Mouse (Mus musculus) gastrocnemius, postnatal 25 days (tissue): Measurements from ENCODE around the gene Tlr9. TPM values are rescaled to one million over a fixed set of nuclear protein-coding genes. Genes with fewer than 3 reads are reported as not detected.

ENCODE experiments used
- DNase-seq: peaks from one replicate; pipeline ENCODE4 v3.0.0; 2022
- microRNA-seq, 2 experiments: library from miRNA; unstranded; fragments of <30 nt; microRNA quantifications; one replicate each; pipeline ENCODE4 v1.2.0; 2021; ENCODE audit warnings: borderline replicate concordance in 2 of 2
- total RNA-seq, 2 experiments: library from RNA; stranded (reverse); gene quantifications; 1 replicate in 1 of 2; 2 replicates in 1 of 2; pipeline ENCODE4 v1.2.3; 2021

Tlr9 gene
- total RNA-seq, 2 experiments from 2014 or later, result 0.21 to 0.33 TPM

DNA sequence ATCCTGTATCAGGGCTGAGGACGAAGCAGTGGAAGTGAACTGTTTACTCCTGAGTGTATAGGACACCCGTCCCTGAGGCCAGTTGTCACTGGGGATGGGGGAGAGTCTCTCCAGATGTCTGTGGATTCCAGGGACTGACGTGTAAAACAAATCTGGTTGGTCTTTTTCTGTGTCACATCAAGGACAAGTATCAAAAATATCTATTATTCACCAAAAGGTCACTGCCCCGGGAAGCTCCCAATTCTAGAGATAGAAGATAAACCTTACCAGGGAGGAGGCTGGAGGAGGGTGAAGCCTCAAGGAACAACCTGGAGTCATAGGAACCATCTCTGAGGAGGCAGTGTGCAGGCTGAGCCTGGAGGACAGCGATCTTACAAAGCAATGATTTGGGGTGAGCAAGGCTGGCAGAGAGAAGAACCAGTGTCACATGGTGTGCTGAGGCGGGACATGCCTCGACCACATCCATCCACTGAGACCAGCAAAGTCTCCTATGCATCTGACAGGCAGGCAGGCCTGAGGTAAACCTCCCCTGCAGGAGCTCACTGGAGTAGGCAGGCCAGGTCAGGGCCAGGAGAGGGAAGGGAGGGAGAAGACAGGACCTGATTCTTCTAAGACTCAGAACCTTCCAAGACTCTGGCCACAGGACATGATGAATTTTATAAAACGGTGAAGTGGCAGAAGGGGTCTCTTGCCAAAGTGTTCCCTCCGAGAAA lies 46.8 kb downstream of the Tlr9 start:
- DNase-seq, result no peak

DNA sequence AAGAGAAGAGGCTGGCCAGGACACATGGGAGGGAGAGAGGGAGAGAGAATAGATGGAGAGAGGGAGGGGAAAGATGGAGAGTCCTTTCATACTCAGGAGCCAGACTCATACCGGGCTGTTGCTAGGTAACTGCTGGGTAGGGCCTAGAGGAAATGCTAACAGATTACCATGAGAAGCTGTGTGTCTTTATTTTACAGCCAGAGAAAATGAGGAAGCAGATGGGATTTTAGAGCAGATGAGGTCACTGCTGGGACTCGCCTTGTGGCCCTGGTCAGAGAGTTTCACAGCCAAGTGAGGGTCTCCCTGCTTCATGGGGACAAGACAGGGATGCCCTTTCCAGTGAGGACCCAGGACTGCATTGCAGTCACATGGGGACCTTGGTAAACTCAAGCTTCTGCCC lies 47.5 kb downstream of the Tlr9 start:
- no peak for DNase-seq

DNA sequence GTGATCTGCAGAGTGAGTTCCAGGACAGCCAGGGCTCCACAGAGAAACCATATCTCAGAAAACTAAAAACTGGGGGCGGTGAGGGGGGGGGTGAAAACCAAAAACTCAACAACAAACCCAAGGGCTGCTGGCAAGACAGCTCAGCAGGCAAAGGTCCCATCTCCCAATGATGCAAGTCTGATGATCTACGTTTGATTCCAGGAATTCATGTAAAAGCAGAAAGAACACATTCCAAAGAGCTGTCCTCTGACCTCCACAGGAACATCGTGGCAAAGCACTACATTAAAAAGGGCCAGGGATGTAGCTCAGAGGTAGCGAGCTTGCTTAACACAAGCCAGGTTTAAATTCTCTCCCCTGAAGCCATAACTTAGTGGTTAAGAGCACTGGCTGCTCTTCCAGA lies 48.3 kb downstream of the Tlr9 start:
- DNase-seq, result no peak

DNA sequence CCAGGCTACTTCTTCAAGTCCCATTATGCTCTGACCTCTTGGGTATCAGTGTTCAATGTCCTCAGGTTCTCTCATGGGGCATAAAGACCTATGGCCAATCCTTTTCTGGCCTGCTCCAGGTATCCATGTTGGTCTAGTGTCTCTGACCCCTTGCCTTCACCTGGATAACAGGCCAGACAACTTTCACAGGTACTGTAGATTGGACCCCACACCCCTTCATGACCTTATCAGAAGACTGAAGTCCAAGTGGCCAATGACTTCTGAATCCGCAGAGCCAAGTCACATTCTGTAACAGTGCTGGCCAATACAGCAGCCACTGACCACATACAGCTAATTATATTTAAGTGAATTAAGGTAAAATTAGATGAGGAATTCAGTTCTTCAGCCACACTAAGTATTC lies 49.9 kb downstream of the Tlr9 start:
- no peak for DNase-seq

DNA sequence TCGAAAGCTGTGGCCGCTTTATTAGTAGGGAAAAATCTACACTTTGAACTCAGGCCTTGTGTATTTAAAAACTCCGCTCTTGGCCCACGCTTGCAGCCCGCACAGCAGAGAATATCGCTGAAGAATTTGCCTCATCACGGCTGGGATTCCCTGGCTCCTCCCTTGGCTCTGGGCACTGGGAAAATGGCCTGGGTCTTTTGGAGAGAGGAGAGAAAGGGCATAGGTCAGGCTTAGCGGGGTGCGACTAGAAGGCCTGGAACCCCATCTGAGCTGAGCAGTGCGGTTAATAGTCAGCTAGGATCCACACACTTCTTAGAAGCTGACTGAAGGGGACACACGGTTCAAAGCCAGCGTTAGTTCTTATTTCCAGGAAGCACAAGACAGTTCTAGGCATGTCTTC lies 50.9 kb downstream of the Tlr9 start:
- no peak for DNase-seq

DNA sequence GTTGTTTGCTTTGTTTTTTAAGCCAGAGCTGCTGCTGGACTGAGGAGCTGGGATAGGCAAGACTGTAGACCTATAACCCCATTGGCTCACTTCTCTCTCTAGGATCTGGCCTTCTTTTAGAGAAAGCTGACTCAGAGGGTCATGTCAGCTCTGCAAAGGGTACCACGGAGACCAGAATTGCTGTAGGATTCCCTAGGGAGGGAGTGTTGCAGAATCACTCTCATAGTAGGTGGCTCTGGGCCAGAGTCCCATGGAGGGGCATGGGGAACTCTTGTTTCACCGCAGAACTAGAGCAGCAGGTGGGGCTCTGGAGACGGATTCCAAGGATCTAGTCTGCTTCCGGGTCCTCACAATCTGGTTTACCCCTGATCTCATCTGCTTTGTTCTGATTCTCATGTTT lies 51.4 kb downstream of the Tlr9 start:
- no peak for DNase-seq

DNA sequence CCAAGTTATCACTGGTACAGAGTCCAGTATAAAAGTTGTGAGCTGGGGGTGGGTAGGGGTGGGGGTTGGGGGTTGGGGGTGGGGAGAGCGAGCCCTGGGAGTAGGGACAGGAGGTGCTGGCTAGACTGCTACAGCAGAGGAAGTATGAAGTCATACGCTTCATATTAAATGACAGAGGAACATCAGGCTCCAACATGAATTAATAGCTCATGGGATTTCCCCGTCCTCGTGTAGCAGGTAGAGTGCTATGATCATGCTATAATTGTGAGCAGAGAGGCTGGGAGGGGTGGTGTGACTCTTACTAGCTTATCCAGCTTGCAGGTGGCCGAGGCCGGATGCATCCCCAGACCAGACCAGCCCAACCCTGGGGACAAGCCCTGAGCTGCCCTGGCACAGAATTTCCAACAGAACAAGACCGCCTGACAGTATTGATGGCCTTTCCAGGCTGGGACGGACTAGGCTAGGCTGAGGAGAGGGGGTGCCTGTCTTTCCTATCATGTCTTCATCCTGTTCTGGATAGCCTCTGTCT lies 52.3 kb downstream of the Tlr9 start:
- DNase-seq, result no peak

DNA sequence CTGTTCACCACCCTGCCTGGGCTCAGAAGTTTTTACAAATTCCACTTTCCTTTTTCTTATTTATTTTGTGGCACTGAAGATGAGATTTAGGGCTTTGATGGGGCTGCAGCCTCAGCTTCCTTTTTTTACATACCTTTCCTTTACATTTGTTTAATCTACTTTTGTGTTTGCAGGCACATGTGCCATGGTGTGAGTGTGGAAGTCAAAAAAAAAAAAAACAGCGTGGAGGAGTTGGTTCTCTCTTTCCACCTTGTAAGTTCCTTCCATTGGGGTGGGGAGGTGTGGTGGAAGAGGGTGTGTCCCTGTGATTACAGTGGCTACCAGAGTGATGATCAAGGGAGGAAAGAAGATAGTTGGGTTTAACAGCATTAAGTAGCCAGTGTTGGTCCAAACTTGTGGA lies 53.4 kb downstream of the Tlr9 start:
- no peak for DNase-seq

Small RNA genes lying within 50 kb of the gene (microRNA-seq; reads per million reads assigned to microRNA genes)
- gene Mirlet7g, result 75,685 to 80,647 reads per million in 2 experiments

Other genes with a start within 250 kb of the Tlr9 start
- gene Col6a4, start 125.8 kb upstream of the Tlr9 start, total RNA-seq, result not detected
- gene Glyctk, start 64.5 kb upstream of the Tlr9 start, total RNA-seq, result under 1 TPM; 0.38 to 0.56 TPM
- gene Wdr82, start 51.7 kb upstream of the Tlr9 start, total RNA-seq, result 10 to 100 TPM; 22.4 to 24.3 TPM
- gene Ppm1m, start 22.9 kb upstream of the Tlr9 start, total RNA-seq, result 1 to 10 TPM; 2.6 to 4.7 TPM
- gene Twf2, start 19.5 kb upstream of the Tlr9 start, total RNA-seq, result 100 to 1,000 TPM in 1 of 2 experiments, 10 to 100 TPM in 1; 95.6 to 126 TPM
- 100 to 1,000 TPM; 260 to 287 TPM for gene Alas1, start 26.1 kb downstream of the Tlr9 start, total RNA-seq
- gene Poc1a, start 58.5 kb downstream of the Tlr9 start, total RNA-seq, result 1 to 10 TPM in 1 of 2 experiments, under 1 TPM in 1; 0.90 to 2.1 TPM
- 10 to 100 TPM; 13.8 to 31.7 TPM for gene Dusp7, start 146.0 kb downstream of the Tlr9 start, total RNA-seq
- 100 to 1,000 TPM; 243 to 260 TPM for gene Rpl29, start 206.9 kb downstream of the Tlr9 start, total RNA-seq
- gene Acy1, start 215.7 kb downstream of the Tlr9 start, total RNA-seq, result 10 to 100 TPM; 11.0 to 11.3 TPM
- gene Abhd14b, start 224.9 kb downstream of the Tlr9 start, total RNA-seq, result 1 to 10 TPM; 4.7 to 4.8 TPM
- gene Abhd14a, start 225.1 kb downstream of the Tlr9 start, total RNA-seq, result 10 to 100 TPM; 14.7 to 18.3 TPM
- 10 to 100 TPM; 54.6 to 59.7 TPM for gene Pcbp4, start 230.7 kb downstream of the Tlr9 start, total RNA-seq
- gene Gpr62, start 243.3 kb downstream of the Tlr9 start, total RNA-seq, result under 1 TPM in 1 of 2 experiments, not detected in 1; 0.18 TPM